Mouse (Mus musculus) embryo, embryonic 10.5 days (tissue): ENCODE results near the gene Prkg1.

Source experiments
- DNase-seq: peaks from one replicate; pipeline ENCODE4 v3.0.0-alpha.2; 2015; ENCODE audit warnings: low spot score

Prkg1 gene

DNA sequence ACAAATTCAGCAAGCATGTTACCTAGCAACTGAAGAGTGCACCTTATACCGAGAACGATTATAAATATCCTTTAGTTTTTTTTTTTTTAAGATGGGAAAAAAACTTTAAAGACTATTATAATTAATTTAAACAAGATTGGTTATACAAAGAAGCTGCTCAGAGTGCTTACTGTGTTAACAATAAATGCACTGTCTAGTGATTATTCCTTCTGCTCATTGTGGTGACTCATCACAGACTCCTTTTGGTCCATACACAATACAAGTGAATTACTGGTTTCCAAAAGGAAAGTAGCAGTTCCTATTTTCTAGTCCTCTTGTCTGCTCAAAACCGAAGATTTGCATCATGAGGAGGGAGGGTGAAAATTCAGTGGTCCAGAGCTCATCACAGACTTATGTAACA is 618.7 kb downstream of the Prkg1 start:
- no peak for DNase-seq

DNA sequence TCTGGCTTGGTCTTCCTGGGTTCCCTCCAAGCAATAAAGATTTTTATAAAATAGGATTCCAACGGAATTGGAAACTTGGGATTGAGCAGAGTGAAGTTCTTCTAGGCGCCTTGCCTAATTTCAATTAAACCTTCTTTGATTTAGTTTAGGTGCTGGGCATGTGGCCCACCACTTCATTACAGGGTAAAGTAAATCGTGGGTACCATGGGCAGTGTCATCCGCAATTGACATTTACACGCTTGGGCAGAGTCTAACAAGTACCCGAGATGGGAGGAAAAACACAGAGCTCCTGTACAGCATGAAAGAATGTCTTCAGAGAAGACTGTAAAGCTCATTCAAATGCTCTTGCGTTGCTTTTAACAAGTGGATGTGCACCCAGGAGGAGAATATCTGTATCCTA is 622.9 kb downstream of the Prkg1 start:
- DNase-seq = no peak

- DNase-seq = no peak
Observed at GRCm38 (mm10) chr19:31136316-31136715, 628.5 kb downstream of the Prkg1 start.

DNA sequence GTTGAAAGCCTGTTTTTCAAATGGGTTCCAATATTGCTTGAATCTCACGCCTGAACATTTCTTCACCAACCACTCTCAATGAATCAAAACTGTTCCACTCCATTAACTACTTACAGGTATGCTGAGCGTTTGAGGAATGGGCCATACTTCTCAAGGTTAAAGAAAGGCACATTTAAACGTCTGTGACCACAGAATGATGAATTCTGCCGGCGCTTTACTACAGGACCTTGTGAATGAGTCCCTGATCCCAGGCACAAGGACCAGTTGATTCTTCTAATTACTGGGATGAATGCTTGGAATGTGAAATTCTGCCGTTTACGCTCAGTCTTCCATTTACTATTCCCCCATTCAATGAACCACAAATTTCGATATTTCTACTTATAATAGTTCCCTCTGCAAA is 632.2 kb downstream of the Prkg1 start:
- DNase-seq = no peak

GRCm38 (mm10) chr19:31124628-31125027 is 640.2 kb downstream of the Prkg1 start:
- DNase-seq = no peak

GRCm38 (mm10) chr19:31114690-31115089 is 650.1 kb downstream of the Prkg1 start:
- DNase-seq = peak; percentile 32

DNA sequence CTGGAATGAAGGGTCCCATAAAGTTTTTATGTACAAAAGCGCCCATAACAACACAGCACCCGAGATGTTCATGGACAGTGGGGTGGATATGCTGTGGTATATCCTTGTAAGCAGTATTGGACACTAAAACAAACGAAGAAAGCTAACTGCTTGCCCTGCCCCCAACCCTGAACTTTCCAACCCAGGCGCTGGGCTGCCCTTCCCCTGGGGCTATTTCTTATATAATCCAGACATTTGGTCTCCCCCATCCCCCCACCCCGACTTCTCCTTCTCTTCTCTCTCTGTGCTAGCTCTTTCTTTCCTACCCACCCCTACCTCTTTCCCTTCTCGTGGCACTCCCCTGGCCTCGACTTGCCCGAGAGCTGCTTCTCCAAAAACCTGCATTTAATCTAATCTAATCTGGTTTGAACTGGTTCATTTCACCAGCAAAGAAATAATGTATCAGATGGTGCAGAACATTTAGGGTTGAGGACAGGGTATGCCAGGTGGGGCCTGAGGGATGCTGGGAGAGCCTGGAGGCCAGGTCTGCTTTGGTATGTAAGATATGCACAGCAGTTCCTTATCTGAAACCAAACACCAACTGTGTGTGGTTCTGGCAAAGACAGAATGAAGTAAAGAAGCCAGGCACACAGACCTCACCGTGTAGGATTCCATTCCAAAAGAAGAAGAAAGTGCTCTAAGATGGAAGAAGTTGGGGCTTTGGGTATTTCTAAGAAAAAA is 657.8 kb downstream of the Prkg1 start:
- peak; percentile 50 for DNase-seq

DNA sequence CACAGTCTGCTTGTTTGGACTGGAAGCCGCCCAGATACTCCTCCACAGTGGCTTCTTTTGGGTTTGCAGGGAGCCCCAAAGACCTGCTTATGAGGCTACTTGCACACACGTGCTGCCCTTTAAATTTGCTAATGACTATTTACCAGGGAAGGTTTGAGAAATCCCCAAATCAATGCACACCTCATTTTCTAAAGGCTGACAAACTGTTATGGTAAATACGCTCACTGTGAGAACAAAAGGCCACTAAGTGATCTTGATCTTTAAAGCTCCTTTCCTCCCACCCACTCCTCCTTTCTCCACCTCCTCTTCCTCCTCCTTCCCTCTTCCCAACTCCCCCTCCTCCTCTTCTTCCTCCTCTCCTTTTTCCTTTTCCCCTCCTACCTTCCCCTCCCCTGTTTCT is 658.8 kb downstream of the Prkg1 start:
- no peak for DNase-seq

GRCm38 (mm10) chr19:31104764-31105163 is 660.1 kb downstream of the Prkg1 start:
- DNase-seq = no peak

DNA sequence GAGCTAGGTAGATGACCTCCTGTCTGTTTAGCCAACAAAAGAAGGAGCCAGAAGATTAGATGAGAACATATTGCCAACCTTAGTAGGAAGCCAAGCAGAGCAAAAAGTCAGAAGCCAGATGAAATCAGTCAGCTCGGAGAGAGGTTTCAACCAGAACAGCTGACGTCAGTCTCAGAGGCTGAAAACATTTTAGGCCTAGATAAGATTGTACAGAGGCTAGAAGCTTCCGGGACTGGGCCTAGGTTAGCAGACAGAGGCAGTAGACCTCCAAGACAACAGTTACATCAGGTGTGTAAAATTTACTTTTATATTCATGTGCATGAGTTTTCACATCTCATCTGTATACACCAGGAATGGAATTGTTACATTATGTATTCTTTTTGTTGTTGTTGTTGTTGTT is 665.5 kb downstream of the Prkg1 start:
- DNase-seq = no peak

GRCm38 (mm10) chr19:31097857-31098256 is 667.0 kb downstream of the Prkg1 start:
- DNase-seq = no peak

DNA sequence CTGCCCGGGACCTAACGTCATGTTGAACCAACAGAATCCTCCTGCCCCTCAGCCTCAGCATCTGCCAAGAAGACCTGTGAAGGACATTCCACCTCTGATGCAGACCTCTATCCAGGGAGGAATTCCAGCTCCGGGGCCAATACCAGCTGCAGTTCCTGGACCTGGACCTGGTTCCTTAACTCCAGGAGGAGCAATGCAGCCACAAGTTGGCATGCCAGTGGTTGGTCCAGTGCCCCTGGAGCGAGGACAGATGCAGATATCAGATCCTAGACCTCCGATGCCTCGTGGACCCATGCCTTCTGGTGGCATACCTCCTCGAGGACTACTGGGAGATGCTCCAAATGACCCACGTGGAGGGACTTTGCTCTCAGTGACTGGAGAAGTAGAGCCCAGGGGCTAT is 681.1 kb downstream of the Prkg1 start:
- DNase-seq = no peak

- DNase-seq = peak; percentile 99
Observed at GRCm38 (mm10) chr19:31082662-31083429, 682.0 kb downstream of the Prkg1 start, which contains the start of gene Cstf2t. Cstf2t (plus strand) TSS chr19:31082837.

- DNase-seq = no peak
Observed at GRCm38 (mm10) chr19:31082226-31082625, 682.6 kb downstream of the Prkg1 start.

- DNase-seq = no peak
Observed at GRCm38 (mm10) chr19:31078241-31078640, 686.6 kb downstream of the Prkg1 start.

DNA sequence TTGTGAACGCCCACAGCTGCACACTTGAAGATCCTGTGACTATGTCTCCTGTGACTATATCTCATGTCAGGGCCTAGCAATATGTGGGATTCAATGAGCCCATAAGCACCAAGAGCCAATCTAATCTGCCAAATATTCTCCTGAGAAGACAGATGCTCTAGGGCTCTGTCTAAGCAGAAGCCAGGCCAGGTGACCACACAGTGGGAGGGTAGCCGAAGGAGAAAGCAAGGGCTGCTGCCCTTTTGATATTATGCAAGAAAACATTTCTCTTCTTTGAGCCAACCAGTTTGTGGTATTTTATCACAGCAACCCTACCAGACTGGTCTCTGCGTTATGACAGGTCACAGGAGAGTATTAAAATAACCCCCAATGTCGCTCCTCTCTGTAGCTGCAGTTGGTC is 688.7 kb downstream of the Prkg1 start:
- no peak for DNase-seq

DNA sequence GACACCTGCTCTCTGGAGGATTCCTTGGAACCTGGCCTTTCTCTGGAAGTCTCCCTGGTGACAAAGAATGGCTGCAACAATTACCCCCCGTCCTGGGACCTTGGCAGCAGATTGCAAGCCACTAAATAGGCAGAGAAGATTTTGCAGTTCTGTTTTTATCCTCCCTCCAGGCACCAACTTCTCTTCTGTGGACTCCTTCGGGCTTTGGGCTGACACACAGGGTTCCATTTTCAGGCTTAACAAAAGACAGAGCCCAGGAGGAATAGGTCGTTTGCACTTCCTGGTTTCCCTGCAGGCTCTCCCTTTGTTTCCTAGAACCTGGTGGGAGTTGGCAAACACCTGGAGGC is 690.1 kb downstream of the Prkg1 start:
- no peak for DNase-seq

DNA sequence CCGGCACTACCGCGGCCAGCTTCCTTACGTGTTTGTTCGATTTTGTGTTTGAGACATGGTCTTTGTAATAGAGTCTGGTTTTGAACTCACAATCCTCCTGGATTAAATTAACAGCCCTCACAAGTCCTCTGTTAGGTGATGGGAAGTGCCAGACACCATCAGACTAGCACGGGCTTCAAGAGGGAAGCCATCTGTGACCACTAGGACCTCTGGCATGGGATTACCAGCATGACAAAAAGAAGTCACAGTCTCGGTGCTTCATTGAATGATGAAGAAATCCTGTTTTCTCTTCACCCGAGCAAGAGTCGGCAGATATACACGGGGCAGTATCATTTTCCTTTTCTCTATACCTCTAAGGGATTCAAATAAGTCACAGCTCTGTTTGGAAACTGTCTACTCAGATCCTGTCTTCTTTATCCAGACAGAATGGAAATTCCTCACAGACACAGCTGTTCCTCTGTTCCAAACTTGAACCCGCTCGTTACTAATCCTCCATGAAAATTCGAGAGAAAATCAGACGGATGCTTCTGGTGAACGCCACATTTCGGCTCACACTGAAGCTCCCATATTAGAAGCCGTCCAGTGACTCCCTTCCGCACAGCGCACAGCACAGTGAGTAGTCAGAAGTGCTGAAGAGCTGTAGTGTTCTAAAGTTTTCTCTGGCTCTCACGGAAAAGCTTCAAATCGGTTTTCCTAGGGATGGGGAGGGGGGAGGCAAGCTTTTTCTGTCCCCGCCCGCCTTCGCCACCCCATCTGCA is 690.7 kb downstream of the Prkg1 start:
- peak; percentile 33 for DNase-seq

- no peak for DNase-seq
Observed at GRCm38 (mm10) chr19:31065206-31065781, 699.5 kb downstream of the Prkg1 start.

DNA sequence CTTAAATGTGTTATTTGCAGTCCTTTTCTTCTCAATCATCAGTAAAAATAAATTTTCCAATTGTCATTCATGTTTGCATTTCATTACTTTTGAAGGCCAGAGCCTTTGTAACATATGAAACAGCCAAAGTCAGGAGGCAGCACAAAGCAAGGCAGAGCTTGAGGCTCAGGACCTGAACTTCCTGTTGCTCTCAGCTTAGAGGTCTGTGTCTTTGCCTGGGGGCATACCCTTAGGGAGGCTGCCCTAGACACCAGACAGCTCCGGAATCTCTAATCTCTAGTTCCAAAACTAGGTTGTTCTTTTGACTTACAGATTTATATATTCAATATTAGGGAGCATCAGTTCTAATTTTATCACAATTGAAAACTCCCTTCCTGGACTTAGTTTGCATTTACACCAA is 700.1 kb downstream of the Prkg1 start:
- no peak for DNase-seq

DNA sequence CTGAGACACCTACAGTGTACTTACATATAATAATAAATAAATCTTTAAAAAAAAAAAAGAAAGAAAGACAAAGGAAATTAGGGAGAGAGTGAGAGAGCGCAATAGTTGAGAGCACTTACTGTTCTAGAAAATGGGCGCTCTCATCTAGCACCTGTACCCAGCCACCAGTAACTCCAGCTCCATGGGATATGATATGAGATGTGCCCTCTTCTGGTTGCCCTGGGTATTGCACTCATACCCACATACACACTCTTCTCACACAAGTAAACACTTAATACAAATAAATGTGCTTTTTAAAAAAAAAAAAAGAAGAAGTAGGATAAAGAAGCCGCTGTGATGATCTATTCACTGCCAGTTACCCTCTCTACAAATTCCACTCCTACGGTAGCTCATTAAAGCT is 718.2 kb downstream of the Prkg1 start:
- DNase-seq = no peak
